Mouse (Mus musculus): ENCODE results near the gene Cdc123. TPM values are rescaled to one million over a fixed set of nuclear protein-coding genes. Genes with fewer than 3 reads are reported as not detected.

Gene Cdc123
- polyA plus RNA-seq, 1 experiment from 2014 or later = 267 TPM

- Histone ChIP-seq H3K27ac (ENCODE audit: low read depth) (no peak overlapping the region), H3K27me3 (replicated peaks; ENCODE audit: control insufficient read depth, insufficient read depth, low read length) (no peaks in the 10 kb centered on the region), H3K9ac (ENCODE audit: low read length) (no peak overlapping the region), H3K9me3 (ENCODE audit: control insufficient read depth, low read length) (no peaks in the 10 kb centered on the region), H3K36me3 (ENCODE audit: control insufficient read depth, insufficient read depth, low read length) (no peaks in the 10 kb centered on the region), H3K4me1 (replicated peaks; ENCODE audit: control insufficient read depth, insufficient read depth, low read length) (no peaks in the 10 kb centered on the region), H3K4me2 (ENCODE audit: low read length) (no peak overlapping the region), H3K4me3 (ENCODE audit: low read depth, low read length) (no peak overlapping the region)
- ATAC-seq (replicated peaks; ENCODE audit: low FRiP score, low TSS enrichment, low read depth) (no peak), DNase-seq (ENCODE audit: low spot score) (no peak)
- 94% methylated on average over 8 of the region's 8 CpGs for WGBS
These were observed 84.4 kb downstream of the Cdc123 start for GRCm38 (mm10) chr2:5760479-5761008.

GRCm38 (mm10) chr2:5758569-5758968 lies 86.4 kb downstream of the Cdc123 start:
- Histone ChIP-seq H3K36me3 (ENCODE audit: control insufficient read depth, insufficient read depth, low read length) (no peaks in the 10 kb centered on the region), H3K27me3 (replicated peaks; ENCODE audit: control insufficient read depth, insufficient read depth, low read length) (no peaks in the 10 kb centered on the region), H3K9me3 (ENCODE audit: control insufficient read depth, low read length) (no peaks in the 10 kb centered on the region), H3K4me3 (ENCODE audit: low read depth, low read length) (no peak overlapping the region), H3K4me2 (ENCODE audit: low read length) (no peak overlapping the region), H3K9ac (ENCODE audit: low read length) (no peak overlapping the region), H3K27ac (ENCODE audit: low read depth) (no peak overlapping the region), H3K4me1 (replicated peaks; ENCODE audit: control insufficient read depth, insufficient read depth, low read length) (no peaks in the 10 kb centered on the region)
- 90% methylated on average over 2 of the region's 2 CpGs for WGBS
- DNase-seq (ENCODE audit: low spot score) (no peak), ATAC-seq (replicated peaks; ENCODE audit: low FRiP score, low TSS enrichment, low read depth) (no peak)

- H3K4me2 ChIP-seq (ENCODE audit: low read length) = no peak overlapping the region
- no peaks in the 10 kb centered on the region for H3K4me1 ChIP-seq (replicated peaks; ENCODE audit: control insufficient read depth, insufficient read depth, low read length)
- H3K4me3 ChIP-seq (ENCODE audit: low read depth, low read length) = no peak overlapping the region
- 78% methylated on average over 3 of the region's 3 CpGs for WGBS
- H3K36me3 ChIP-seq (ENCODE audit: control insufficient read depth, insufficient read depth, low read length) = no peaks in the 10 kb centered on the region
- DNase-seq (ENCODE audit: low spot score) (no peak), ATAC-seq (replicated peaks; ENCODE audit: low FRiP score, low TSS enrichment, low read depth) (no peak)
- H3K9me3 ChIP-seq (ENCODE audit: control insufficient read depth, low read length) = no peaks in the 10 kb centered on the region
- no peaks in the 10 kb centered on the region for H3K27me3 ChIP-seq (replicated peaks; ENCODE audit: control insufficient read depth, insufficient read depth, low read length)
- no peak overlapping the region for H3K27ac ChIP-seq (ENCODE audit: low read depth)
- no peak overlapping the region for H3K9ac ChIP-seq (ENCODE audit: low read length)
These were observed 94.1 kb downstream of the Cdc123 start for GRCm38 (mm10) chr2:5750872-5751271.

- H3K9ac ChIP-seq (ENCODE audit: low read length) = no peak overlapping the region
- 66% methylated on average over 6 of the region's 6 CpGs for WGBS
- H3K27me3 ChIP-seq (replicated peaks; ENCODE audit: control insufficient read depth, insufficient read depth, low read length) = no peaks in the 10 kb centered on the region
- DNase-seq (ENCODE audit: low spot score) = no peak
- H3K4me3 ChIP-seq (ENCODE audit: low read depth, low read length) = no peak overlapping the region
- no peak overlapping the region for H3K27ac ChIP-seq (ENCODE audit: low read depth)
- H3K9me3 ChIP-seq (ENCODE audit: control insufficient read depth, low read length) = no peaks in the 10 kb centered on the region
- H3K36me3 ChIP-seq (ENCODE audit: control insufficient read depth, insufficient read depth, low read length) = no peaks in the 10 kb centered on the region
- no peaks in the 10 kb centered on the region for H3K4me1 ChIP-seq (replicated peaks; ENCODE audit: control insufficient read depth, insufficient read depth, low read length)
- ATAC-seq (replicated peaks; ENCODE audit: low FRiP score, low TSS enrichment, low read depth) = no peak
- no peak overlapping the region for H3K4me2 ChIP-seq (ENCODE audit: low read length)
These were observed 95.8 kb downstream of the Cdc123 start for GRCm38 (mm10) chr2:5749210-5749609.

GRCm38 (mm10) chr2:5747545-5748043 lies 97.4 kb downstream of the Cdc123 start:
- H3K27me3 ChIP-seq (replicated peaks; ENCODE audit: control insufficient read depth, insufficient read depth, low read length) = no peaks in the 10 kb centered on the region
- no peaks in the 10 kb centered on the region for H3K4me1 ChIP-seq (replicated peaks; ENCODE audit: control insufficient read depth, insufficient read depth, low read length)
- no peak overlapping the region for H3K9ac ChIP-seq (ENCODE audit: low read length)
- DNase-seq (ENCODE audit: low spot score) (no peak), ATAC-seq (replicated peaks; ENCODE audit: low FRiP score, low TSS enrichment, low read depth) (no peak)
- H3K36me3 ChIP-seq (ENCODE audit: control insufficient read depth, insufficient read depth, low read length) = no peaks in the 10 kb centered on the region
- no peak overlapping the region for H3K4me2 ChIP-seq (ENCODE audit: low read length)
- WGBS = 88% methylated on average over 5 of the region's 5 CpGs
- no peaks in the 10 kb centered on the region for H3K9me3 ChIP-seq (ENCODE audit: control insufficient read depth, low read length)
- no peak overlapping the region for H3K27ac ChIP-seq (ENCODE audit: low read depth)
- H3K4me3 ChIP-seq (ENCODE audit: low read depth, low read length) = no peak overlapping the region

- H3K27ac ChIP-seq (ENCODE audit: low read depth) = peak overlapping the region; percentile 23; the same call in 1 of the 2 replicates
- no peaks in the 10 kb centered on the region for H3K9me3 ChIP-seq (ENCODE audit: control insufficient read depth, low read length)
- peak overlapping the region; percentile 45 for H3K4me2 ChIP-seq (ENCODE audit: low read length)
- 46% methylated on average over 12 of the region's 12 CpGs for WGBS
- no peaks in the 10 kb centered on the region for H3K4me1 ChIP-seq (replicated peaks; ENCODE audit: control insufficient read depth, insufficient read depth, low read length)
- H3K27me3 ChIP-seq (replicated peaks; ENCODE audit: control insufficient read depth, insufficient read depth, low read length) = no peaks in the 10 kb centered on the region
- DNase-seq (ENCODE audit: low spot score) (peak; percentile 61), ATAC-seq (replicated peaks; ENCODE audit: low FRiP score, low TSS enrichment, low read depth) (no peak; the same call in 1 of the 2 replicates)
- no peaks in the 10 kb centered on the region for H3K36me3 ChIP-seq (ENCODE audit: control insufficient read depth, insufficient read depth, low read length)
- H3K9ac ChIP-seq (ENCODE audit: low read length) = no peak overlapping the region
- peak overlapping the region; percentile 6; the same call in 1 of the 2 replicates for H3K4me3 ChIP-seq (ENCODE audit: low read depth, low read length)
These were observed 98.4 kb downstream of the Cdc123 start for GRCm38 (mm10) chr2:5746529-5746928.

Other genes starting within 250 kb of the Cdc123 start
- 20.7 and 21.1 TPM in 2 replicates for gene Camk1d, start 130.6 kb downstream of the Cdc123 start, polyA plus RNA-seq (2014; fragmentation: Nextera tagmentation; extraction: Ambion mirVana)
- gene Nudt5, start 145 bp downstream of the Cdc123 start, polyA plus RNA-seq (2014; fragmentation: Nextera tagmentation; extraction: Ambion mirVana) = 70.1 and 72.7 TPM in 2 replicates
- 1.3 TPM in 2 replicates for gene Gm13199, start 17.8 kb upstream of the Cdc123 start, polyA plus RNA-seq (2014; fragmentation: Nextera tagmentation; extraction: Ambion mirVana)
- gene Sec61a2, start 50.3 kb upstream of the Cdc123 start, polyA plus RNA-seq (2014; fragmentation: Nextera tagmentation; extraction: Ambion mirVana) = 77.9 and 87.3 TPM in 2 replicates
- 3.6 and 4.7 TPM in 2 replicates for gene Dhtkd1, start 97.6 kb upstream of the Cdc123 start, polyA plus RNA-seq (2014; fragmentation: Nextera tagmentation; extraction: Ambion mirVana)
- 11.5 and 13.1 TPM in 2 replicates for gene Upf2, start 106.3 kb upstream of the Cdc123 start, polyA plus RNA-seq (2014; fragmentation: Nextera tagmentation; extraction: Ambion mirVana)

Data from intestine, embryonic 14.5 days (tissue).